Mouse (Mus musculus) stomach, postnatal 0 days (tissue): ENCODE data around the gene Dlg2. TPM values are rescaled to one million over a fixed set of nuclear protein-coding genes. Genes with fewer than 3 reads are reported as not detected.

Experiments used
- ATAC-seq: fragments of 200-750 bp; cut with Nextera tagmentation; 2 replicates; pipeline ENCODE4 v1.8.0; 2017; ENCODE audit not compliant: low FRiP score, low TSS enrichment
- DNase-seq: peaks from one replicate; pipeline ENCODE4 v3.0.0-alpha.2; 2016; ENCODE audit warnings: low spot score
- H3K27ac ChIP-seq: fragments of 300-500 bp; sonication (generic); replicated peaks from 2 replicates; pipeline ENCODE4 v1.5.1; 2014; ENCODE audit warnings: mild to moderate bottlenecking, control low read depth
- H3K27me3 ChIP-seq: fragments of 300-500 bp; sonication (generic); 2 replicates; pipeline ENCODE4 v1.6.1; 2014; ENCODE audit warnings: low read length; ENCODE audit not compliant: control insufficient read depth, insufficient read depth
- H3K36me3 ChIP-seq: fragments of 300-500 bp; sonication (generic); 2 replicates; pipeline ENCODE4 v1.6.1; 2014; ENCODE audit warnings: low read length, mixed read lengths; ENCODE audit not compliant: control insufficient read depth, insufficient read depth
- H3K4me1 ChIP-seq: fragments of 300-500 bp; sonication (generic); replicated peaks from 2 replicates; pipeline ENCODE4 v1.6.1; 2014; ENCODE audit warnings: antibody characterized with exemption; ENCODE audit not compliant: control insufficient read depth, insufficient read depth
- H3K4me2 ChIP-seq: fragments of 300-500 bp; sonication (generic); replicated peaks from 2 replicates; pipeline ENCODE4 v1.6.1; 2014; ENCODE audit warnings: low read depth, mild to moderate bottlenecking, control low read depth, moderate library complexity
- H3K4me3 ChIP-seq: fragments of 300-500 bp; sonication (generic); 2 replicates; pipeline ENCODE4 v1.5.1; 2014; ENCODE audit warnings: low read depth, low read length, control low read depth
- H3K9ac ChIP-seq: fragments of 300-500 bp; sonication (generic); 2 replicates; pipeline ENCODE4 v1.6.1; 2014; ENCODE audit warnings: mild to moderate bottlenecking, low read length, control low read depth, mixed read lengths
- H3K9me3 ChIP-seq: fragments of 300-500 bp; sonication (generic); 2 replicates; pipeline ENCODE4 v1.6.1; 2016; ENCODE audit warnings: low read length; ENCODE audit not compliant: control insufficient read depth
- CTCF ChIP-seq: IDR thresholded peaks from 2 replicates; pipeline ENCODE4 v1.5.1; 2016; ENCODE audit warnings: antibody characterized with exemption, low read depth, mild to moderate bottlenecking, moderate library complexity
- EP300 ChIP-seq: optimal IDR thresholded peaks from 2 replicates; pipeline ENCODE3; 2016; ENCODE audit warnings: antibody characterized with exemption
- WGBS: fragments of 180-500 bp; shearing (Covaris S2); extraction: QIAGEN DNeasy Blood & Tissue Kit; methylation state at CpG from one replicate; pipeline ENCODE4 v1.1.7; 2014; 5-methylcytosine and 5-hydroxymethylcytosine counted together
- polyA plus RNA-seq: library from polyadenylated mRNA; unstranded; fragments of >200 nt; fragmentation: Nextera tagmentation; extraction: Ambion mirVana; gene quantifications from 2 replicates; pipeline ENCODE4 v1.2.1, GENCODE M21; 2015

Gene Dlg2
- polyA plus RNA-seq, 1 experiment from 2014 or later, result 12.8 TPM

- no peaks in the 10 kb centered on the region for H3K36me3 ChIP-seq
- peak overlapping the region; percentile 66 for H3K4me2 ChIP-seq
- no peak for ATAC-seq
- no peaks in the 10 kb centered on the region for H3K27me3 ChIP-seq
- no peak overlapping the region for H3K9ac ChIP-seq
- H3K27ac ChIP-seq, result no peak overlapping the region
- WGBS, result 35% methylated on average over 4 of the region's 4 CpGs
- H3K9me3 ChIP-seq, result no peaks in the 10 kb centered on the region
- TF ChIP-seq EP300 (no peak), CTCF (no peak)
- DNase-seq, result no peak
- H3K4me3 ChIP-seq, result peak overlapping the region; percentile 33
- H3K4me1 ChIP-seq, result no peaks in the 10 kb centered on the region; the same call in 1 of the 2 replicates
These were observed 1066.8 kb downstream of the Dlg2 start for GRCm38 (mm10) chr7:91543286-91543650.

GRCm38 (mm10) chr7:91544600-91544999 is 1068.1 kb downstream of the Dlg2 start:
- 64% methylated on average over 3 of the region's 3 CpGs for WGBS

GRCm38 (mm10) chr7:91548796-91549195 is 1072.3 kb downstream of the Dlg2 start:
- H3K27me3 ChIP-seq, result no peaks in the 10 kb centered on the region
- no peak overlapping the region for H3K4me2 ChIP-seq
- 42% methylated on average over 1 of the region's 1 CpGs for WGBS

More at GRCm38 (mm10) chr7:91544600-91544999, 1068.1 kb downstream of the Dlg2 start:
- Histone ChIP-seq H3K9me3 (no peaks in the 10 kb centered on the region), H3K4me3 (no peak overlapping the region), H3K4me1 (no peaks in the 10 kb centered on the region; the same call in 1 of the 2 replicates), H3K27ac (no peak overlapping the region), H3K36me3 (no peaks in the 10 kb centered on the region), H3K27me3 (no peaks in the 10 kb centered on the region), H3K9ac (no peak overlapping the region), H3K4me2 (no peak overlapping the region)
- ATAC-seq (no peak), DNase-seq (no peak)
- TF ChIP-seq EP300 (no peak), CTCF (no peak)

GRCm38 (mm10) chr7:91557582-91557981 is 1081.1 kb downstream of the Dlg2 start:
- no peak for ATAC-seq
- DNase-seq, result no peak
- H3K4me2 ChIP-seq, result no peak overlapping the region
- H3K9ac ChIP-seq, result no peak overlapping the region
- TF ChIP-seq CTCF, result no peak
- TF ChIP-seq EP300, result no peak
- H3K27me3 ChIP-seq, result no peaks in the 10 kb centered on the region
- no peaks in the 10 kb centered on the region for H3K9me3 ChIP-seq
- no peaks in the 10 kb centered on the region for H3K4me1 ChIP-seq
- H3K4me3 ChIP-seq, result no peak overlapping the region
- H3K27ac ChIP-seq, result no peak overlapping the region
- H3K36me3 ChIP-seq, result no peaks in the 10 kb centered on the region

More at GRCm38 (mm10) chr7:91548796-91549195, 1072.3 kb downstream of the Dlg2 start:
- H3K9me3 ChIP-seq, result no peaks in the 10 kb centered on the region
- no peak overlapping the region for H3K9ac ChIP-seq
- no peak for DNase-seq
- no peak for ATAC-seq
- no peak overlapping the region for H3K27ac ChIP-seq
- no peaks in the 10 kb centered on the region for H3K4me1 ChIP-seq
- H3K4me3 ChIP-seq, result no peak overlapping the region
- H3K36me3 ChIP-seq, result no peaks in the 10 kb centered on the region
- TF ChIP-seq EP300, result no peak
- no peak for TF ChIP-seq CTCF

GRCm38 (mm10) chr7:91567423-91567822 is 1091.0 kb downstream of the Dlg2 start:
- no peak for TF ChIP-seq CTCF
- no peak for TF ChIP-seq EP300
- DNase-seq (no peak), ATAC-seq (no peak)
- Histone ChIP-seq H3K4me3 (no peak overlapping the region), H3K4me2 (no peak overlapping the region), H3K9me3 (no peaks in the 10 kb centered on the region), H3K36me3 (no peaks in the 10 kb centered on the region), H3K4me1 (no peaks in the 10 kb centered on the region), H3K9ac (no peak overlapping the region), H3K27ac (no peak overlapping the region), H3K27me3 (no peaks in the 10 kb centered on the region)

- TF ChIP-seq CTCF (no peak), EP300 (no peak)
- Histone ChIP-seq H3K9ac (no peak overlapping the region), H3K27ac (no peak overlapping the region), H3K4me1 (no peaks in the 10 kb centered on the region), H3K9me3 (no peaks in the 10 kb centered on the region), H3K27me3 (no peaks in the 10 kb centered on the region), H3K4me2 (no peak overlapping the region), H3K36me3 (no peaks in the 10 kb centered on the region), H3K4me3 (no peak overlapping the region)
- no peak for ATAC-seq
- no peak for DNase-seq
- WGBS, result 71% methylated on average over 2 of the region's 2 CpGs
These were observed 1094.5 kb downstream of the Dlg2 start for GRCm38 (mm10) chr7:91570969-91571368.
